Mouse (Mus musculus) forebrain, embryonic 14.5 days (tissue): ENCODE measurements around the gene Tmem212. TPM values are rescaled to one million over a fixed set of nuclear protein-coding genes. Genes with fewer than 3 reads are reported as not detected.

ENCODE experiments used
- ATAC-seq: fragments of 200-750 bp; cut with Nextera tagmentation; 2 replicates; pipeline ENCODE4 v1.8.0; 2017; ENCODE audit warnings: mild to moderate bottlenecking, moderate library complexity
- DNase-seq: peaks from one replicate; pipeline ENCODE4 v3.0.0-alpha.2; 2015; ENCODE audit warnings: low spot score
- H3K27ac ChIP-seq: fragments of 300-500 bp; sonication (generic); 2 replicates; pipeline ENCODE4 v1.5.1; 2014; ENCODE audit warnings: low read depth, mild to moderate bottlenecking, control low read depth, low read length, moderate library complexity
- H3K27me3 ChIP-seq: fragments of 300-500 bp; sonication (generic); replicated peaks from 2 replicates; pipeline ENCODE4 v1.6.1; 2014; ENCODE audit warnings: low read length, control low read depth, mixed read lengths; ENCODE audit not compliant: control insufficient read depth, insufficient read depth
- H3K36me3 ChIP-seq: fragments of 300-500 bp; sonication (generic); 2 replicates; pipeline ENCODE4 v1.6.1; 2014; ENCODE audit warnings: low read length, control low read depth; ENCODE audit not compliant: control insufficient read depth, insufficient read depth
- H3K4me1 ChIP-seq: fragments of 300-500 bp; sonication (generic); 2 replicates; pipeline ENCODE4 v1.6.1; 2014; ENCODE audit warnings: antibody characterized with exemption, low read length, control low read depth; ENCODE audit not compliant: control insufficient read depth, insufficient read depth
- H3K4me2 ChIP-seq: fragments of 300-500 bp; sonication (generic); 2 replicates; pipeline ENCODE4 v1.6.1; 2014; ENCODE audit warnings: mild to moderate bottlenecking, control low read depth, low read length
- H3K4me3 ChIP-seq: fragments of 300-500 bp; sonication (generic); 2 replicates; pipeline ENCODE4 v1.5.1; 2014; ENCODE audit warnings: low read depth, low read length, control low read depth
- H3K9ac ChIP-seq: fragments of 300-500 bp; sonication (generic); 2 replicates; pipeline ENCODE4 v1.6.1; 2014; ENCODE audit warnings: mild to moderate bottlenecking, low read length, control low read depth, moderate library complexity
- H3K9me3 ChIP-seq: fragments of 300-500 bp; sonication (generic); replicated peaks from 2 replicates; pipeline ENCODE4 v1.6.1; 2016; ENCODE audit warnings: low read length, control low read depth, mixed read lengths; ENCODE audit not compliant: control insufficient read depth
- WGBS: fragments of 180-500 bp; shearing (Covaris S2); extraction: QIAGEN DNeasy Blood & Tissue Kit; methylation state at CpG from one replicate; pipeline ENCODE4 v1.1.7; 2014; 5-methylcytosine and 5-hydroxymethylcytosine counted together
- polyA plus RNA-seq: library from polyadenylated mRNA; unstranded; fragments of >200 nt; fragmentation: Nextera tagmentation; extraction: Ambion mirVana; gene quantifications from 2 replicates; pipeline ENCODE4 v1.2.1, GENCODE M21; 2014

Gene Tmem212
- polyA plus RNA-seq, 1 experiment from 2014 or later = not detected

DNA sequence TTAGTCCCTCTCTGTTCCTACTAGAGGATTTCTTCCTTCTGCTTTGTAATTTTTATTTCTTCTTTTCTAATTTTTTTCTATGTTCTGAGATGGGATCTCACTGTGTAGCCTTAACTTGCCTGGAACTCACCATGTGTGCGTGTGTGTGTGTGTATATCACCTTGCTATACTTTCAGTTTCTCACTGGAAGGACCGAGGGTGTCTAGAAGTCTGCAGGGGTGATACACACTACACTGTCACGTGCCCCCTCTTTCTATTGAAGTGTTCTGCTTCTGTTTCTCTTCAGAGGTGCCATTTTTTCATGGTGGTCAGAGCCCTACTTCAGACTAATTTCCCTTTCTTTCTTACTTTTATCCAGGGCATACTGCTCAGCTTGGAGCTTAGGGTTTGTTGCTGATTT lies 56.4 kb downstream of the Tmem212 start:
- DNase-seq (no peak), ATAC-seq (no peak)
- Histone ChIP-seq H3K27ac (no peak overlapping the region), H3K27me3 (no peaks in the 10 kb centered on the region), H3K9ac (no peak overlapping the region), H3K4me3 (no peak overlapping the region), H3K36me3 (no peaks in the 10 kb centered on the region), H3K4me1 (no peaks in the 10 kb centered on the region), H3K9me3 (no peaks in the 10 kb centered on the region), H3K4me2 (no peak overlapping the region)
- WGBS = 80% methylated on average over 3 of the region's 3 CpGs

DNA sequence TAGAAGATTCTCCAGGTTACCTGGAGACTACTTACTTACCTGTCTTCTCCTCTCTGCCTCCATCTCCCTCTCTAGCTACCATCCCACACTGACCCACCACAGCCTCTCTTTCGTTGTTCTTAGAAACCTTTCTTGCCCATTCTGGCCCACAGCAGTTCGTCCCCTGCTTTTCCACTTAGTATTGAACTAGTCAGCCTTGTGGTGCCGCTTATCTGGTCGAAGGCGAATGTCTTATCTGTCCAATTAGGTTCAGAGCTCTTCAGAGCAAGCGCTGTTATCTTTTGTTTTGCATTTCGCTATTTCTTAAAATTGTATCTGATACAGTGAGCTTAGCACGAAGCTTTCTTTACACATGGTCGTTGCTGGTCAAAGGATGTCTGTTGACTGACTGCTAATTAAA lies 56.9 kb downstream of the Tmem212 start:
- Histone ChIP-seq H3K27me3 (no peaks in the 10 kb centered on the region), H3K4me2 (no peak overlapping the region), H3K27ac (no peak overlapping the region), H3K9ac (no peak overlapping the region), H3K9me3 (no peaks in the 10 kb centered on the region), H3K4me1 (no peaks in the 10 kb centered on the region), H3K4me3 (no peak overlapping the region), H3K36me3 (no peaks in the 10 kb centered on the region)
- DNase-seq (no peak), ATAC-seq (no peak)
- WGBS = 88% methylated on average over 9 of the region's 9 CpGs

DNA sequence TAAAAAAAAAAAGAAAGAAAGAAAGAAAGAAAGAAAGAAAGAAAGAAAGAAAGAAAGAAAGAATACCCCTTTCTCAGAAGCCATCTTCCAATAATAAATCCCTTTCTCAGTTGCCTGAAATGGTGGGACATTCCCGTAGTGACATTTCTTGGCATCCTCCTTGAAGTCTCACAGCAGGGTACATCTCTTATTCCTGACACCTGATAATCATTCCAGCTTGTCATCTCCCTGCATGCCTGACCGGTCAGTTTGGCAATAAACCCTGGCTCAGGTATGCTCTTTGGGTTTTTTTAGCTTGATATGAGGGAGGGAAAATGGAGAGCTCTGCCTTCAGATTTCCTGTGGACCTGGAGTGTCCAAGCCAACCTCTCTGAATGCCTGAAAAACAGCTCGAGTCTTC lies 59.9 kb downstream of the Tmem212 start:
- no peaks in the 10 kb centered on the region for H3K4me1 ChIP-seq
- H3K4me2 ChIP-seq = no peak overlapping the region
- WGBS = 85% methylated on average over 3 of the region's 3 CpGs

GRCm38 (mm10) chr3:27835786-27836185 lies 60.4 kb downstream of the Tmem212 start:
- Histone ChIP-seq H3K4me2 (no peak overlapping the region), H3K4me1 (no peaks in the 10 kb centered on the region), H3K27ac (no peak overlapping the region), H3K9me3 (no peaks in the 10 kb centered on the region), H3K27me3 (no peaks in the 10 kb centered on the region), H3K9ac (no peak overlapping the region), H3K4me3 (no peak overlapping the region), H3K36me3 (no peaks in the 10 kb centered on the region)
- DNase-seq = no peak
- WGBS = 90% methylated on average over 8 of the region's 8 CpGs
- no peak for ATAC-seq

More for the DNA sequence above, 59.9 kb downstream of the Tmem212 start:
- H3K36me3 ChIP-seq = no peaks in the 10 kb centered on the region
- no peak overlapping the region for H3K4me3 ChIP-seq
- ATAC-seq (no peak), DNase-seq (no peak)
- no peak overlapping the region for H3K9ac ChIP-seq
- no peaks in the 10 kb centered on the region for H3K9me3 ChIP-seq
- H3K27ac ChIP-seq = no peak overlapping the region
- H3K27me3 ChIP-seq = no peaks in the 10 kb centered on the region

DNA sequence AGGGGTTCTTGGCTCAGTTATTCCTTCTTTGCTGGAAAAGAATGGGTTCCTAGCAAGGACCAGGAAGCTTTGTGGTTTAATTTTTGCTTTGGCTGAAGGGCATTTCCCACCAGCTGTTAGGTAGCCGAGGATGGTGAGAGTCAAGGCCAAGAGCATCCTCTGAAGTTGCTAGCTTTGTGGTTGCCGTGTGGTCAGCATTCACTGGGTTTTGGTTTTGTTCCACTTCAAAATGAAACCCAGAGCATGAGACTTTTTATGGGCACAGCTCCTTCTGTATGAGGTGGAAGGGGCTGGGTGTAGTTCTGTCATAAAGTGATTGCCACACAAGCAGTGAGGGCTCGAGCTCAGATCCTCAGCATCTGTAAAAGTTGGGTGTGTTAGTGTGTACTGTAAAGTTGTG lies 67.4 kb downstream of the Tmem212 start:
- Histone ChIP-seq H3K36me3 (no peaks in the 10 kb centered on the region), H3K27ac (no peak overlapping the region), H3K4me1 (no peaks in the 10 kb centered on the region), H3K4me3 (no peak overlapping the region), H3K9ac (no peak overlapping the region), H3K27me3 (no peaks in the 10 kb centered on the region), H3K4me2 (no peak overlapping the region), H3K9me3 (no peaks in the 10 kb centered on the region)
- no peak for DNase-seq
- no peak for ATAC-seq
- WGBS = 85% methylated on average over 3 of the region's 3 CpGs

DNA sequence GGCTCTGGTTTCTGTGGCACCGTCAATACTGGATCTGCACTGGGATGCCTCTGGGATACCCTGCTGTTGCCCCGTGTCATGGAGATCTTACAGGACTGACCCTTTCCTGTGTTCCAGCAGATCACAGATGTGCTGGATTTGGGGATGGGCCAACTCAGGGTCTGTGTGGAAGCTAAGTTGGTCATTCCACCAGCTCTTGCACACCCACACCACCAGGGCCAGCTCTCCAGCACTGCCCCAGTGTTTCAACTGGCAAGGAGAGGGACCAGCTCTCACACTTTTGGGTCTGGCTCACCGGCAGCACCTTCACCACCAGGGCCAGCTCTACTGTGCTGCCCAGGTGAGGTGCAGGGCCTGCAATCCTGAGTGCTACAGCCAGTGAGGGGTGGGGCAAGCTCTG lies 68.9 kb downstream of the Tmem212 start:
- H3K36me3 ChIP-seq = no peaks in the 10 kb centered on the region
- WGBS = 91% methylated on average over 3 of the region's 3 CpGs
- no peaks in the 10 kb centered on the region for H3K27me3 ChIP-seq
- H3K9ac ChIP-seq = no peak overlapping the region
- no peaks in the 10 kb centered on the region for H3K4me1 ChIP-seq
- DNase-seq = no peak
- H3K27ac ChIP-seq = no peak overlapping the region
- no peak overlapping the region for H3K4me2 ChIP-seq
- no peaks in the 10 kb centered on the region for H3K9me3 ChIP-seq
- no peak overlapping the region for H3K4me3 ChIP-seq
- ATAC-seq = no peak

GRCm38 (mm10) chr3:27825985-27826384 lies 70.2 kb downstream of the Tmem212 start:
- H3K4me2 ChIP-seq = no peak overlapping the region
- no peak overlapping the region for H3K27ac ChIP-seq
- DNase-seq (no peak), ATAC-seq (no peak)
- no peak overlapping the region for H3K4me3 ChIP-seq
- H3K36me3 ChIP-seq = no peaks in the 10 kb centered on the region
- no peaks in the 10 kb centered on the region for H3K4me1 ChIP-seq
- H3K9me3 ChIP-seq = no peaks in the 10 kb centered on the region
- no peaks in the 10 kb centered on the region for H3K27me3 ChIP-seq
- 83% methylated on average over 4 of the region's 4 CpGs for WGBS
- H3K9ac ChIP-seq = no peak overlapping the region

Other genes starting within 250 kb of the Tmem212 start
- gene Fndc3b, start 185.1 kb downstream of the Tmem212 start, polyA plus RNA-seq = 4.7 and 6.9 TPM in 2 replicates
- gene Pld1, start 42.3 kb upstream of the Tmem212 start, polyA plus RNA-seq = 2.0 and 2.5 TPM in 2 replicates